Mouse (Mus musculus): ENCODE results near the gene Grik1. TPM values are rescaled to one million over a fixed set of nuclear protein-coding genes. Genes with fewer than 3 reads are reported as not detected.

Grik1 gene
- polyA plus RNA-seq, 1 experiment from 2014 or later = 45.0 TPM

GRCm38 (mm10) chr16:87916209-87917156 lies 373.6 kb downstream of the Grik1 start:
- Histone ChIP-seq H3K4me2 (no peak overlapping the region), H3K4me1 (peaks cover 12% of the 10 kb centered on the region), H3K27me3 (replicated peaks) (no peaks in the 10 kb centered on the region), H3K36me3 (no peaks in the 10 kb centered on the region), H3K9me3 (replicated peaks) (no peaks in the 10 kb centered on the region), H3K27ac (replicated peaks) (peak overlapping the region; percentile 52), H3K9ac (replicated peaks) (no peak overlapping the region), H3K4me3 (replicated peaks) (no peak overlapping the region)
- peak; percentile 41; the same call in 1 of the 2 replicates for ATAC-seq (ENCODE audit: low FRiP score)
- WGBS = 21% methylated on average over 6 of the region's 6 CpGs

- H3K9me3 ChIP-seq (replicated peaks) = no peaks in the 10 kb centered on the region
- H3K27ac ChIP-seq (replicated peaks) = no peak overlapping the region
- no peak overlapping the region for H3K4me2 ChIP-seq
- no peak overlapping the region for H3K9ac ChIP-seq (replicated peaks)
- H3K4me3 ChIP-seq (replicated peaks) = no peak overlapping the region
- no peak for ATAC-seq (ENCODE audit: low FRiP score)
- H3K36me3 ChIP-seq = no peaks in the 10 kb centered on the region
- WGBS = 60% methylated on average over 4 of the region's 4 CpGs
- no peaks in the 10 kb centered on the region for H3K27me3 ChIP-seq (replicated peaks)
- peaks cover 12% of the 10 kb centered on the region for H3K4me1 ChIP-seq
Measured at GRCm38 (mm10) chr16:87915156-87915555, 374.9 kb downstream of the Grik1 start.

- Histone ChIP-seq H3K4me2 (no peak overlapping the region), H3K4me1 (peaks cover 12% of the 10 kb centered on the region), H3K27ac (replicated peaks) (no peak overlapping the region), H3K36me3 (no peaks in the 10 kb centered on the region), H3K9ac (replicated peaks) (no peak overlapping the region), H3K4me3 (replicated peaks) (no peak overlapping the region), H3K9me3 (replicated peaks) (no peaks in the 10 kb centered on the region), H3K27me3 (replicated peaks) (no peaks in the 10 kb centered on the region)
- 76% methylated on average over 5 of the region's 5 CpGs for WGBS
- ATAC-seq (ENCODE audit: low FRiP score) = no peak
Measured at GRCm38 (mm10) chr16:87913781-87914180, 376.3 kb downstream of the Grik1 start.

GRCm38 (mm10) chr16:87911201-87911600 lies 378.9 kb downstream of the Grik1 start:
- 65% methylated on average over 2 of the region's 2 CpGs for WGBS
- no peak for ATAC-seq (ENCODE audit: low FRiP score)
- H3K4me2 ChIP-seq = no peak overlapping the region
- no peaks in the 10 kb centered on the region for H3K36me3 ChIP-seq
- H3K9me3 ChIP-seq (replicated peaks) = no peaks in the 10 kb centered on the region
- H3K9ac ChIP-seq (replicated peaks) = no peak overlapping the region
- no peaks in the 10 kb centered on the region for H3K27me3 ChIP-seq (replicated peaks)
- no peak overlapping the region for H3K27ac ChIP-seq (replicated peaks)
- peaks cover 2% of the 10 kb centered on the region for H3K4me1 ChIP-seq
- H3K4me3 ChIP-seq (replicated peaks) = no peak overlapping the region

- no peak overlapping the region for H3K4me2 ChIP-seq
- H3K9me3 ChIP-seq (replicated peaks) = no peaks in the 10 kb centered on the region
- H3K27me3 ChIP-seq (replicated peaks) = no peaks in the 10 kb centered on the region
- no peak overlapping the region for H3K4me3 ChIP-seq (replicated peaks)
- no peak overlapping the region for H3K27ac ChIP-seq (replicated peaks)
- no peaks in the 10 kb centered on the region for H3K36me3 ChIP-seq
- no peak for ATAC-seq (ENCODE audit: low FRiP score)
- 77% methylated on average over 9 of the region's 9 CpGs for WGBS
- no peaks in the 10 kb centered on the region for H3K4me1 ChIP-seq
- no peak overlapping the region for H3K9ac ChIP-seq (replicated peaks)
Measured at GRCm38 (mm10) chr16:87902049-87902448, 388.0 kb downstream of the Grik1 start.

GRCm38 (mm10) chr16:87901189-87901588 lies 388.9 kb downstream of the Grik1 start:
- no peaks in the 10 kb centered on the region for H3K36me3 ChIP-seq
- H3K27me3 ChIP-seq (replicated peaks) = no peaks in the 10 kb centered on the region
- 89% methylated on average over 2 of the region's 2 CpGs for WGBS
- H3K4me2 ChIP-seq = no peak overlapping the region
- no peaks in the 10 kb centered on the region for H3K4me1 ChIP-seq
- no peak overlapping the region for H3K27ac ChIP-seq (replicated peaks)
- no peaks in the 10 kb centered on the region for H3K9me3 ChIP-seq (replicated peaks)
- H3K9ac ChIP-seq (replicated peaks) = no peak overlapping the region
- no peak for ATAC-seq (ENCODE audit: low FRiP score)
- H3K4me3 ChIP-seq (replicated peaks) = no peak overlapping the region

GRCm38 (mm10) chr16:87875927-87876326 lies 414.1 kb downstream of the Grik1 start:
- Histone ChIP-seq H3K27ac (replicated peaks) (no peak overlapping the region), H3K4me2 (no peak overlapping the region), H3K36me3 (no peaks in the 10 kb centered on the region), H3K4me3 (replicated peaks) (no peak overlapping the region), H3K9me3 (replicated peaks) (no peaks in the 10 kb centered on the region), H3K4me1 (no peaks in the 10 kb centered on the region), H3K9ac (replicated peaks) (no peak overlapping the region), H3K27me3 (replicated peaks) (no peaks in the 10 kb centered on the region)
- no peak for ATAC-seq (ENCODE audit: low FRiP score)
- WGBS = 85% methylated on average over 2 of the region's 2 CpGs

- no peaks in the 10 kb centered on the region for H3K4me1 ChIP-seq
- H3K9ac ChIP-seq (replicated peaks) = no peak overlapping the region
- no peak overlapping the region for H3K4me2 ChIP-seq
- H3K9me3 ChIP-seq (replicated peaks) = no peaks in the 10 kb centered on the region
- 81% methylated on average over 6 of the region's 6 CpGs for WGBS
- no peak for ATAC-seq (ENCODE audit: low FRiP score)
- H3K27me3 ChIP-seq (replicated peaks) = no peaks in the 10 kb centered on the region
- H3K27ac ChIP-seq (replicated peaks) = no peak overlapping the region
- no peak overlapping the region for H3K4me3 ChIP-seq (replicated peaks)
- no peaks in the 10 kb centered on the region for H3K36me3 ChIP-seq
Measured at GRCm38 (mm10) chr16:87864526-87864925, 425.5 kb downstream of the Grik1 start.

- Histone ChIP-seq H3K27me3 (replicated peaks) (no peaks in the 10 kb centered on the region), H3K9ac (replicated peaks) (no peak overlapping the region), H3K4me2 (no peak overlapping the region), H3K4me1 (no peaks in the 10 kb centered on the region), H3K4me3 (replicated peaks) (no peak overlapping the region), H3K27ac (replicated peaks) (no peak overlapping the region), H3K9me3 (replicated peaks) (no peaks in the 10 kb centered on the region), H3K36me3 (no peaks in the 10 kb centered on the region)
- no peak for ATAC-seq (ENCODE audit: low FRiP score)
- 24% methylated on average over 1 of the region's 1 CpGs for WGBS
Measured at GRCm38 (mm10) chr16:87861722-87862121, 428.3 kb downstream of the Grik1 start.

GRCm38 (mm10) chr16:87853451-87854085 lies 436.5 kb downstream of the Grik1 start:
- Histone ChIP-seq H3K9me3 (replicated peaks) (no peaks in the 10 kb centered on the region), H3K4me3 (replicated peaks) (no peak overlapping the region), H3K36me3 (no peaks in the 10 kb centered on the region), H3K9ac (replicated peaks) (no peak overlapping the region), H3K27me3 (replicated peaks) (no peaks in the 10 kb centered on the region), H3K27ac (replicated peaks) (no peak overlapping the region), H3K4me1 (no peaks in the 10 kb centered on the region), H3K4me2 (no peak overlapping the region)
- ATAC-seq (ENCODE audit: low FRiP score) = no peak
- 91% methylated on average over 3 of the region's 3 CpGs for WGBS

GRCm38 (mm10) chr16:87851550-87851949 lies 438.5 kb downstream of the Grik1 start:
- Histone ChIP-seq H3K27ac (replicated peaks) (no peak overlapping the region), H3K9me3 (replicated peaks) (no peaks in the 10 kb centered on the region), H3K4me2 (no peak overlapping the region), H3K4me3 (replicated peaks) (no peak overlapping the region), H3K9ac (replicated peaks) (no peak overlapping the region), H3K36me3 (no peaks in the 10 kb centered on the region), H3K4me1 (no peaks in the 10 kb centered on the region), H3K27me3 (replicated peaks) (no peaks in the 10 kb centered on the region)
- ATAC-seq (ENCODE audit: low FRiP score) = no peak
- WGBS = 51% methylated on average over 2 of the region's 2 CpGs

GRCm38 (mm10) chr16:87848799-87849198 lies 441.3 kb downstream of the Grik1 start:
- no peak overlapping the region for H3K9ac ChIP-seq (replicated peaks)
- H3K27me3 ChIP-seq (replicated peaks) = no peaks in the 10 kb centered on the region
- WGBS = 88% methylated on average over 3 of the region's 3 CpGs
- ATAC-seq (ENCODE audit: low FRiP score) = no peak
- no peak overlapping the region for H3K4me2 ChIP-seq
- H3K9me3 ChIP-seq (replicated peaks) = no peaks in the 10 kb centered on the region
- H3K36me3 ChIP-seq = no peaks in the 10 kb centered on the region
- H3K4me1 ChIP-seq = no peaks in the 10 kb centered on the region
- no peak overlapping the region for H3K27ac ChIP-seq (replicated peaks)
- H3K4me3 ChIP-seq (replicated peaks) = no peak overlapping the region
